Mouse (Mus musculus): Measurements from ENCODE around the gene Ppp1r35.

DNA sequence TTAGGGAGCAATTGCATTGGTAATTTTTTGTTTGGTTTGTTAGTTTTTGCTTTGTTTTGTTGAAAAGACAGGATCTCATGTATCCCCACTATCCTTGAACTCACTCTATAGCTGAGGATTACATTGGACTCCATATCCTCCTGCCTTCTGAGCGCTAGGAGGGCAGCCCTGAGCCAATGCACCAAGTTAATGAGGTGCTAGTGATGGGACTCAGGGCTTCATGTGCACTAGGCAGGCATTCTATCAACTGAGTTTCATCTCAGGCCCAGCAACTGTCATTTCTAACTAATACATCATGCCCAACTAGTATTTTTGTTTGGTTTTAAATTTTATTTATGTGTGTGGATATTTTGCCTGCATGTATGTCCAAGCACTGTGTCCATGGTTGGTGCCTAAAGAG lies 27.5 kb downstream of the Ppp1r35 start:
- TF ChIP-seq CTCF (IDR thresholded peaks at IDR 0.05; ENCODE audit: low read depth), result no peak
- TF ChIP-seq EP300 (optimal IDR thresholded peaks at IDR 0.05), result no peak
